Mouse (Mus musculus): ENCODE data around the gene Hist1h3i. TPM values are rescaled to one million over a fixed set of nuclear protein-coding genes. Genes with fewer than 3 reads are reported as not detected.
A peak's percentile ranks its signal among the peaks of the same experiment; 100 is the strongest.

Gene Hist1h3i
- total RNA-seq, 1 experiment from 2014 or later, result 264 TPM

DNA sequence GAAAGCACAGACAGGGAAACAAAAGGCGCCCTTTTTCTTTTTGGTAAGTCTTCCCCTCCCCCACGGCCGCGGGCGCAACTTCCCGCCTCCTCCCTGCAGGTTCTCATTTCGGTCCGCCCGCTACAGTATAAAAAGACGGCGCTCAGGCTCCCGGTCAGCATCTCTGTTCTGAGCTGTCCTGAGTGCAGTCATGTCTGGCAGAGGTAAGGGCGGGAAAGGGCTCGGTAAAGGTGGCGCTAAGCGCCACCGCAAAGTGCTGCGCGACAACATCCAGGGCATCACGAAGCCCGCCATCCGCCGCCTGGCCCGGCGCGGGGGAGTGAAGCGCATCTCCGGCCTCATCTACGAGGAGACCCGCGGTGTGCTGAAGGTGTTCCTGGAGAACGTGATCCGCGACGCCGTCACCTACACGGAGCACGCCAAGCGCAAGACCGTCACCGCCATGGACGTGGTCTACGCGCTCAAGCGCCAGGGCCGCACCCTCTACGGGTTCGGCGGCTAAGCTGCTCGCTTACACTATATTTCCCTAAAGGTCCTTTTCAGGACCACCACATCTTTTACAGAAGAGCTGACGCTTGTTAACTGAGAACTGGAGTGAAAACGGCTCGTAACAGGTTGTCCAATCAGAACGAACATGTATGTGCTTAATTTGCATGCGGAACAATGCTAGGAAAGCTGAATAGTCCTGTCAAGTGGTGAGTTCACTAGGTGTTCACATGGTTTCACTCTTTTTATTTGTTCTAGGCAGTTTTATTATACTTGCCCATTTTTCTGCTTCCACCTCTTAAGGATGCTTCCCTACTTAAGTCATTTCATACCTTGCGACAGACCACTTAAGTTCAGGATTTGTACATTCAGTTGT lies 48.0 kb downstream of the Hist1h3i start, which contains the start of gene Hist1h4j:
Gene Hist1h4j, plus strand, starts transcription at position 159 of the 862 bp plus-strand sequence.
- ATAC-seq (replicated peaks; ENCODE audit: low read depth, poor library complexity, severe bottlenecking), result peak; percentile 81

DNA sequence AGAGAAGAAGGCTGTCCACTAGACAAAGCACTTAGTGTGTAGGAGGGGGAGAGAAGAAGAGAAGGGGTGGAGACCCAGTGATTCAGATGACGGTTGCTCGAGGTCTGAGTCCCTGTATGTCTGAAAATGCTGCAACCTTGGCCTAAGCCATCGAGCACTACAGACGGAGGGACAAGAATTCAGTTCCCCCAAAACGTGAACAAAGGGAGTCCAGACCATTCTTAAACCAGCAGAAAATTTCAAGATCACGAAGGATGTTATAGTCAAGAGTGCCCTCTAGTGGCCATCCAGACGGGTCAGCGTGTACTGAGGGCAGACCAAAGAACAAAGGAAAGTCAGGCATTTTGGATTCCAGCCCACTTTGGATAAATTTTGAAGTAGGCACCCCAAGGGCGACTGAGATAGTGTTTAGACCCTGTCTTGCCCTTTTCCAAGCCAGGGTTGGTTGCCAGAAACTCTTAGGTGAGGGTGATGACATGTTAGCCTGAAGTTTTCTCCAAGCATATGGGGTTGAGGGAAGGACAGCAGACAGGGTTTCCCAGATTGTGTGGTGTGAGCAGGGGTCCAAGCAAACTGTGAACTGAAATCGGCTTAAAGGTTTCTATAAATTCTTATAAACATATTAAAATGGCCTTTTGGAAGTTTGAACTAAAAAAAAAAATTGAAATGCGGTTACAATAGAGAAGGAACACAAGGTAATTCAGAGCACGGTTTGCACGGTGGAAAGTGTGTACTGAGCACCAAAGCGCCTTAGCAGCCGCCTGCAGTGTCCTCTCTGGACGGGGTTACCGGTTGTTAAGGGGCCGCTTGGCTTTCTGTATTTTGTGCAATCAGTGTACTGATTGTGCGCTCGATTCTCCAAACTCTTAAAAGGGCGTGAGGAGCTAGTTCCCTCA lies 48.9 kb downstream of the Hist1h3i start:
- peak; percentile 67 for ATAC-seq (replicated peaks; ENCODE audit: low read depth, poor library complexity, severe bottlenecking)

DNA sequence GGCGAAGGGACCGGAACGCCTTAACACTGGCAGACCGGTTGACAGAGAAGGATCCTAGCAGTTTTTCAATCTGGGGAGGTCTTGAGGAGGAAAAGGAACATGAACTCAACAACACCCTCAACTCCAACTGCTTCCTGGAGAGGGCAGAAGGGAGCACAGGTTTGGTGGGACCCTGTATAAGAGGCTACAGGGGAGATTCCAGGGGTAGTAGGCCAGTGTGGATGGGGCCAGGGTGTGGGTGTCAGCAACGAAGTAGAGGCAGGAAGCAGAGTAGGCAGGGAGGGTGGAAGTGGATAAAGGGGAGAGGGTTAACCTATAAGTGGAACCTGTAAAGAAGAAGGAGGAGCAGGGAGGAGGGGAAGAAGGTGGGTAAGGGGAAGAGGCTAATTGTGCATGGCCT lies 49.7 kb downstream of the Hist1h3i start:
- no peak for ATAC-seq (replicated peaks; ENCODE audit: low read depth, poor library complexity, severe bottlenecking)

Other genes starting within 250 kb of the Hist1h3i start
- gene Olfr1366, start 240.6 kb downstream of the Hist1h3i start, total RNA-seq (2017), result not detected in 2 replicates
- not detected in 2 replicates for gene Olfr1535, start 223.5 kb downstream of the Hist1h3i start, total RNA-seq (2017)
- not detected in 2 replicates for gene Olfr1364, start 201.6 kb downstream of the Hist1h3i start, total RNA-seq (2017)
- gene Olfr1362, start 169.3 kb downstream of the Hist1h3i start, total RNA-seq (2017), result not detected in 2 replicates
- not detected in 2 replicates for gene Olfr11, start 140.9 kb downstream of the Hist1h3i start, total RNA-seq (2017)
- gene Olfr1361, start 120.0 kb downstream of the Hist1h3i start, total RNA-seq (2017), result not detected in 2 replicates
- gene Olfr1360, start 106.0 kb downstream of the Hist1h3i start, total RNA-seq (2017), result not detected in 2 replicates
- gene Olfr1359, start 85.3 kb downstream of the Hist1h3i start, total RNA-seq (2017), result not detected in 2 replicates
- 401 and 517 TPM in 2 replicates for gene Hist1h2bl, start 67.2 kb downstream of the Hist1h3i start, total RNA-seq (2017)
- 1,241 and 1,337 TPM in 2 replicates for gene Hist1h2ai, start 66.9 kb downstream of the Hist1h3i start, total RNA-seq (2017)
- 145 and 293 TPM in 2 replicates for gene Hist1h3h, start 65.7 kb downstream of the Hist1h3i start, total RNA-seq (2017)
- gene Hist1h2bm, start 61.3 kb downstream of the Hist1h3i start, total RNA-seq (2017), result 379 and 469 TPM in 2 replicates
- 469 and 581 TPM in 2 replicates for gene Hist1h4j, start 48.3 kb downstream of the Hist1h3i start, total RNA-seq (2017)
- gene Hist1h4k, start 32.9 kb downstream of the Hist1h3i start, total RNA-seq (2017), result 4,229 and 5,615 TPM in 2 replicates
- gene Hist1h2ak, start 29.5 kb downstream of the Hist1h3i start, total RNA-seq (2017), result 950 and 1,047 TPM in 2 replicates
- gene Hist1h2bn, start 29.2 kb downstream of the Hist1h3i start, total RNA-seq (2017), result 1,475 and 1,634 TPM in 2 replicates
- gene Hist1h1b, start 2.7 kb downstream of the Hist1h3i start, total RNA-seq (2017), result 1,123 and 1,267 TPM in 2 replicates
- 413 and 544 TPM in 2 replicates for gene Hist1h2an, start 3.8 kb upstream of the Hist1h3i start, total RNA-seq (2017)
- 69.7 and 70.4 TPM in 2 replicates for gene Hist1h2bp, start 4.1 kb upstream of the Hist1h3i start, total RNA-seq (2017)
- gene Hist1h2bq, start 26.8 kb upstream of the Hist1h3i start, total RNA-seq (2017), result 106 and 143 TPM in 2 replicates
- 626 and 966 TPM in 2 replicates for gene Hist1h2ao, start 27.1 kb upstream of the Hist1h3i start, total RNA-seq (2017)
- 3,201 and 5,019 TPM in 2 replicates for gene Hist1h4m, start 28.4 kb upstream of the Hist1h3i start, total RNA-seq (2017)
- gene Hist1h4n, start 48.8 kb upstream of the Hist1h3i start, total RNA-seq (2017), result 2,940 and 3,195 TPM in 2 replicates
- 1,879 and 2,229 TPM in 2 replicates for gene Hist1h2ap, start 50.1 kb upstream of the Hist1h3i start, total RNA-seq (2017)
- gene Hist1h2br, start 50.4 kb upstream of the Hist1h3i start, total RNA-seq (2017), result 234 and 268 TPM in 2 replicates
- 13.1 and 13.9 TPM in 2 replicates for gene Zfp184, start 161.7 kb upstream of the Hist1h3i start, total RNA-seq (2017)
- not detected in 2 replicates for gene Pom121l2, start 197.8 kb upstream of the Hist1h3i start, total RNA-seq (2017)
- gene Prss16, start 226.4 kb upstream of the Hist1h3i start, total RNA-seq (2017), result 0.73 and 5.5 TPM in 2 replicates

Data from common myeloid progenitor, adult 5-6 weeks (primary cell).